In genomic region chr10:127974062-127974461, GRCm38 (mm10) we compare ENCODE assay signal across 20 mouse cellular contexts. TPM values are rescaled to one million over a fixed set of nuclear protein-coding genes. Genes with fewer than 3 reads are reported as not detected.
"Had no signal": no experiment of that assay in that cellular context is flagged by ENCODE, and none has a peak within 500 bp of the region (broad histone marks: within the 10 kb centered on the region; RNA-seq: fewer than 3 reads in every experiment).

No protein-coding gene starts in this region.

- H3K4me3 ChIP-seq: midbrain, embryonic 10.5 days; midbrain, embryonic 12.5 days; neural tube, embryonic 12.5 days; stomach, embryonic 15.5 days had no signal

- H3K27me3 ChIP-seq: neural tube, embryonic 12.5 days; stomach, embryonic 15.5 days had no signal

- DNase-seq: lung, adult 18-20 months; lung, embryonic 14.5 days; lung, postnatal 10 days; lung, postnatal 4 days; midbrain, embryonic 14.5 days; right cerebral cortex, postnatal 14 days; thymus, adult 2 months; thymus, postnatal 25 days; thymus, postnatal 4 days had no signal

- H3K4me2 ChIP-seq: lung, embryonic 14.5 days; midbrain, embryonic 12.5 days; neural tube, embryonic 12.5 days; stomach, embryonic 15.5 days had no signal

- H3K36me3 ChIP-seq: midbrain, embryonic 10.5 days; midbrain, embryonic 12.5 days; neural tube, embryonic 12.5 days; stomach, embryonic 15.5 days had no signal

RNA-seq across cellular contexts. Expression of gene Hsd17b6, which starts 33.3 kb away (rescaled TPM):
- total RNA-seq: megakaryocyte, adult 5-6 weeks; neutrophil, adult 5-6 weeks had no signal
- polyA plus RNA-seq: lung, embryonic 14.5 days; lung, embryonic 16.5 days; midbrain, embryonic 10.5 days; midbrain, embryonic 12.5 days; midbrain, embryonic 14.5 days; midbrain, embryonic 16.5 days; neural tube, embryonic 12.5 days; neural tube, embryonic 14.5 days; spleen, adult 2 months; stomach, embryonic 15.5 days; testis, adult 2 months had no signal
